Mouse (Mus musculus): ENCODE data around the gene Klhl30. TPM values are rescaled to one million over a fixed set of nuclear protein-coding genes. Genes with fewer than 3 reads are reported as not detected.

The Klhl30 gene
- polyA plus RNA-seq, 1 experiment from 2014 or later, result 0.05 TPM

DNA sequence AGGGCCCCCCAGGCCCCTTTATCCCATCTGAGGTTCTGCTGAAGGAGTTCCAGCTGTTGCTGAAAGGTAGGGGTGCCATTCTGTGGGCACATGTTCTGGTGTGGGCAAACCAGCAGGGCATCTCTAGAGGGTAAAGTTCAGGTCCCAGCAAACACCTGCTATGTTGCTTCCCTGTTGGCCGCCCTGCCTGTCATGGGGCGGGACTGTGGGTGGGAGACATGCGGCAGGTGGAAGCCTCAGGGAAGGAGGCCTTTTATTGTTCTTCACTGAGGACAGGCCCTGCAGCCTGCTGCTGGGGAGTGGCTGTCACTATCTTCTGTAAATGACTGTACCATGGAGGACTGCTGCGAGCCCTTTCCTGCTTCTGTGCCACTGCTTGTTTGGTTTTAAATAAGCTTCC, 18.6 kb downstream of the Klhl30 start:
- H3K27ac ChIP-seq (ENCODE audit: low read depth, low read length), result no peak overlapping the region
- DNase-seq (ENCODE audit: low spot score), result no peak
- no peak overlapping the region for H3K9ac ChIP-seq (ENCODE audit: low read length)
- no peak for ATAC-seq
- no peak overlapping the region for H3K4me3 ChIP-seq (ENCODE audit: low read depth, low read length)
- 0 out of 2 replicates have a peak, but pooled peaks cover 1% of the 10 kb centered on the region for H3K9me3 ChIP-seq (replicated peaks; ENCODE audit: control insufficient read depth, low read length)
- no peaks in the 10 kb centered on the region for H3K4me1 ChIP-seq (ENCODE audit: control insufficient read depth, insufficient read depth, low read length)
- peaks cover 46% of the 10 kb centered on the region for H3K36me3 ChIP-seq (ENCODE audit: control insufficient read depth, insufficient read depth, low read length)
- 73% methylated on average over 4 of the region's 4 CpGs for WGBS
- no peak overlapping the region for H3K4me2 ChIP-seq (ENCODE audit: low read length)
- peaks cover 3% of the 10 kb centered on the region; the same call in 1 of the 2 replicates for H3K27me3 ChIP-seq (replicated peaks; ENCODE audit: control insufficient read depth, insufficient read depth, low read length)

- WGBS, result 89% methylated on average over 23 of the region's 23 CpGs
- peaks cover 52% of the 10 kb centered on the region for H3K36me3 ChIP-seq (ENCODE audit: control insufficient read depth, insufficient read depth, low read length)
- peaks cover 3% of the 10 kb centered on the region; the same call in 1 of the 2 replicates for H3K27me3 ChIP-seq (replicated peaks; ENCODE audit: control insufficient read depth, insufficient read depth, low read length)
- no peaks in the 10 kb centered on the region for H3K4me1 ChIP-seq (ENCODE audit: control insufficient read depth, insufficient read depth, low read length)
- no peak overlapping the region for H3K4me2 ChIP-seq (ENCODE audit: low read length)
- no peak overlapping the region for H3K9ac ChIP-seq (ENCODE audit: low read length)
- H3K27ac ChIP-seq (ENCODE audit: low read depth, low read length), result no peak overlapping the region
- DNase-seq (ENCODE audit: low spot score), result no peak
- no peak for ATAC-seq
- H3K9me3 ChIP-seq (replicated peaks; ENCODE audit: control insufficient read depth, low read length), result no peaks in the 10 kb centered on the region
- H3K4me3 ChIP-seq (ENCODE audit: low read depth, low read length), result no peak overlapping the region
Observed at GRCm38 (mm10) chr1:91370055-91370454, 19.2 kb downstream of the Klhl30 start.

- Histone ChIP-seq H3K27ac (ENCODE audit: low read depth, low read length) (no peak overlapping the region), H3K27me3 (replicated peaks; ENCODE audit: control insufficient read depth, insufficient read depth, low read length) (no peaks in the 10 kb centered on the region), H3K9me3 (replicated peaks; ENCODE audit: control insufficient read depth, low read length) (no peaks in the 10 kb centered on the region), H3K4me2 (ENCODE audit: low read length) (no peak overlapping the region), H3K4me3 (ENCODE audit: low read depth, low read length) (no peak overlapping the region), H3K4me1 (ENCODE audit: control insufficient read depth, insufficient read depth, low read length) (no peaks in the 10 kb centered on the region), H3K36me3 (ENCODE audit: control insufficient read depth, insufficient read depth, low read length) (peaks cover 86% of the 10 kb centered on the region), H3K9ac (ENCODE audit: low read length) (no peak overlapping the region)
- ATAC-seq, result no peak
- 96% methylated on average over 6 of the region's 6 CpGs for WGBS
- DNase-seq (ENCODE audit: low spot score), result no peak
Observed at GRCm38 (mm10) chr1:91373414-91373835, 22.6 kb downstream of the Klhl30 start.

- Histone ChIP-seq H3K4me1 (ENCODE audit: control insufficient read depth, insufficient read depth, low read length) (no peaks in the 10 kb centered on the region), H3K4me2 (ENCODE audit: low read length) (no peak overlapping the region), H3K4me3 (ENCODE audit: low read depth, low read length) (no peak overlapping the region), H3K9me3 (replicated peaks; ENCODE audit: control insufficient read depth, low read length) (no peaks in the 10 kb centered on the region), H3K9ac (ENCODE audit: low read length) (no peak overlapping the region), H3K27me3 (replicated peaks; ENCODE audit: control insufficient read depth, insufficient read depth, low read length) (no peaks in the 10 kb centered on the region), H3K36me3 (ENCODE audit: control insufficient read depth, insufficient read depth, low read length) (peaks cover 94% of the 10 kb centered on the region), H3K27ac (ENCODE audit: low read depth, low read length) (no peak overlapping the region)
- peak; percentile 62; the same call in 1 of the 2 replicates for ATAC-seq
- 60% methylated on average over 7 of the region's 7 CpGs for WGBS
- peak; percentile 87 for DNase-seq (ENCODE audit: low spot score)
Observed at GRCm38 (mm10) chr1:91380453-91381090, 29.8 kb downstream of the Klhl30 start.

- peaks cover 93% of the 10 kb centered on the region for H3K36me3 ChIP-seq (ENCODE audit: control insufficient read depth, insufficient read depth, low read length)
- H3K4me3 ChIP-seq (ENCODE audit: low read depth, low read length), result no peak overlapping the region
- H3K9ac ChIP-seq (ENCODE audit: low read length), result no peak overlapping the region
- 96% methylated on average over 4 of the region's 4 CpGs for WGBS
- no peaks in the 10 kb centered on the region for H3K4me1 ChIP-seq (ENCODE audit: control insufficient read depth, insufficient read depth, low read length)
- no peak overlapping the region for H3K4me2 ChIP-seq (ENCODE audit: low read length)
- DNase-seq (ENCODE audit: low spot score) (no peak), ATAC-seq (no peak)
- no peaks in the 10 kb centered on the region for H3K9me3 ChIP-seq (replicated peaks; ENCODE audit: control insufficient read depth, low read length)
- H3K27me3 ChIP-seq (replicated peaks; ENCODE audit: control insufficient read depth, insufficient read depth, low read length), result no peaks in the 10 kb centered on the region
- no peak overlapping the region for H3K27ac ChIP-seq (ENCODE audit: low read depth, low read length)
Observed at GRCm38 (mm10) chr1:91381091-91381471, 30.3 kb downstream of the Klhl30 start.

DNA sequence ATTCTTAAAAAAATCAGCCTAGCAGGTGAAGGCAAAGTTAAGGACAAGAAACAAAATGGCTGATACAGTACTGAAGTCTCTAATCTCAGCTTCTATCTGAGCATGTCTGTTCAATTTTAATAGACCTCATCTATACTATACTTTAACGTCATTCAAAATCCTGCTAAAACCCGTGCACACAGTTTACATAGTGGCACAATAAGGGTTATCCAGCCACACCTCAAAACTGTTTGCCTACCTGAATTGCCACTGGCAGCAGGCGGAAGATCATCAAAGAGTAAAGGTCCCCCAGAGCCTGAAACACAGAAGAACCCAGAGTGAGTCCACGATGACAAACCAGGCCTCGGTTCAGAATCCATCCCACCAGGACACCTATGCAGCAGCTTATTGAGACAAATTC, 39.6 kb downstream of the Klhl30 start:
- WGBS, result 96% methylated on average over 5 of the region's 5 CpGs
- Histone ChIP-seq H3K36me3 (ENCODE audit: control insufficient read depth, insufficient read depth, low read length) (peaks cover 78% of the 10 kb centered on the region), H3K4me3 (ENCODE audit: low read depth, low read length) (no peak overlapping the region)

DNA sequence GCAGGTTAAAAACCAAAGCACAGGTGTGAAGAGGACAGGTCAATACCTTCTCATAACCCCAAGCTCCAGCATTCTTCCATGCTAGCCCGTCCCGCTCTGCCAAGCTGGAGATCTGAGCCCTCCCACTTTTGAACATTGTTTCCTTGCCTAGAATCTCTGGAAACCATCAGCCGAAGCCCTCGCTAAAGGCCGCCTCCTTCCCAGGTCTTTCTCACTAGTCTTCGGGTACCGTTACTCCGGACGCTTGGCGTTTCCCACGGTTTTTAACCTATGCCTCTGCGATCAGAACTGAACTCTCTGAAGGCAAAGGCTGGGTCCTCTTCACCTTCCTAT, 47.1 kb downstream of the Klhl30 start:
- ATAC-seq (0 out of 2 replicates have a peak, but pooled peaks have one; percentile 0), DNase-seq (ENCODE audit: low spot score) (no peak)
- Histone ChIP-seq H3K27me3 (replicated peaks; ENCODE audit: control insufficient read depth, insufficient read depth, low read length) (no peaks in the 10 kb centered on the region), H3K9me3 (replicated peaks; ENCODE audit: control insufficient read depth, low read length) (no peaks in the 10 kb centered on the region), H3K4me1 (ENCODE audit: control insufficient read depth, insufficient read depth, low read length) (peaks cover 15% of the 10 kb centered on the region), H3K36me3 (ENCODE audit: control insufficient read depth, insufficient read depth, low read length) (peaks cover 21% of the 10 kb centered on the region), H3K27ac (ENCODE audit: low read depth, low read length) (peak overlapping the region; percentile 83; the same call in 1 of the 2 replicates), H3K4me3 (ENCODE audit: low read depth, low read length) (peak overlapping the region; percentile 88), H3K4me2 (ENCODE audit: low read length) (peak overlapping the region; percentile 96), H3K9ac (ENCODE audit: low read length) (peak overlapping the region; percentile 88)
- WGBS, result under 1% methylated on average over 12 of the region's 12 CpGs

More for the DNA sequence above, 39.6 kb downstream of the Klhl30 start:
- Histone ChIP-seq H3K9ac (ENCODE audit: low read length) (no peak overlapping the region), H3K4me2 (ENCODE audit: low read length) (no peak overlapping the region), H3K27me3 (replicated peaks; ENCODE audit: control insufficient read depth, insufficient read depth, low read length) (no peaks in the 10 kb centered on the region), H3K4me1 (ENCODE audit: control insufficient read depth, insufficient read depth, low read length) (no peaks in the 10 kb centered on the region; the same call in 1 of the 2 replicates), H3K9me3 (replicated peaks; ENCODE audit: control insufficient read depth, low read length) (no peaks in the 10 kb centered on the region), H3K27ac (ENCODE audit: low read depth, low read length) (no peak overlapping the region)
- DNase-seq (ENCODE audit: low spot score), result no peak
- no peak for ATAC-seq

- Histone ChIP-seq H3K36me3 (ENCODE audit: control insufficient read depth, insufficient read depth, low read length) (peaks cover 16% of the 10 kb centered on the region), H3K9ac (ENCODE audit: low read length) (peak within 1 kb of the TSS; percentile 88), H3K27me3 (replicated peaks; ENCODE audit: control insufficient read depth, insufficient read depth, low read length) (no peaks in the 10 kb centered on the region), H3K4me1 (ENCODE audit: control insufficient read depth, insufficient read depth, low read length) (peaks cover 15% of the 10 kb centered on the region), H3K4me3 (ENCODE audit: low read depth, low read length) (peak within 1 kb of the TSS; percentile 88), H3K4me2 (ENCODE audit: low read length) (peak within 1 kb of the TSS; percentile 96), H3K27ac (ENCODE audit: low read depth, low read length) (peak within 1 kb of the TSS; percentile 83), H3K9me3 (replicated peaks; ENCODE audit: control insufficient read depth, low read length) (no peaks in the 10 kb centered on the region)
- DNase-seq (ENCODE audit: low spot score) (peak; percentile 93), ATAC-seq (peak; percentile 97)
- under 1% methylated on average over 83 of the region's 91 CpGs for WGBS
Observed at GRCm38 (mm10) chr1:91398260-91399062, 47.6 kb downstream of the Klhl30 start, which contains the start of gene Ilkap. Ilkap (minus strand) TSS chr1:91398815.

GRCm38 (mm10) chr1:91404976-91405375, 54.2 kb downstream of the Klhl30 start:
- no peaks in the 10 kb centered on the region for H3K27me3 ChIP-seq (replicated peaks; ENCODE audit: control insufficient read depth, insufficient read depth, low read length)

More at GRCm38 (mm10) chr1:91404976-91405375, 54.2 kb downstream of the Klhl30 start:
- H3K36me3 ChIP-seq (ENCODE audit: control insufficient read depth, insufficient read depth, low read length), result no peaks in the 10 kb centered on the region
- no peak overlapping the region for H3K4me3 ChIP-seq (ENCODE audit: low read depth, low read length)
- no peak overlapping the region for H3K9ac ChIP-seq (ENCODE audit: low read length)
- WGBS, result 38% methylated on average over 1 of the region's 1 CpGs
- DNase-seq (ENCODE audit: low spot score) (no peak), ATAC-seq (no peak)
- H3K4me1 ChIP-seq (ENCODE audit: control insufficient read depth, insufficient read depth, low read length), result no peaks in the 10 kb centered on the region
- no peak overlapping the region for H3K27ac ChIP-seq (ENCODE audit: low read depth, low read length)
- no peaks in the 10 kb centered on the region for H3K9me3 ChIP-seq (replicated peaks; ENCODE audit: control insufficient read depth, low read length)
- no peak overlapping the region for H3K4me2 ChIP-seq (ENCODE audit: low read length)

Data from forebrain, embryonic 14.5 days (tissue).